19 mouse cellular contexts compared by ENCODE assay signal in the genomic region with DNA sequence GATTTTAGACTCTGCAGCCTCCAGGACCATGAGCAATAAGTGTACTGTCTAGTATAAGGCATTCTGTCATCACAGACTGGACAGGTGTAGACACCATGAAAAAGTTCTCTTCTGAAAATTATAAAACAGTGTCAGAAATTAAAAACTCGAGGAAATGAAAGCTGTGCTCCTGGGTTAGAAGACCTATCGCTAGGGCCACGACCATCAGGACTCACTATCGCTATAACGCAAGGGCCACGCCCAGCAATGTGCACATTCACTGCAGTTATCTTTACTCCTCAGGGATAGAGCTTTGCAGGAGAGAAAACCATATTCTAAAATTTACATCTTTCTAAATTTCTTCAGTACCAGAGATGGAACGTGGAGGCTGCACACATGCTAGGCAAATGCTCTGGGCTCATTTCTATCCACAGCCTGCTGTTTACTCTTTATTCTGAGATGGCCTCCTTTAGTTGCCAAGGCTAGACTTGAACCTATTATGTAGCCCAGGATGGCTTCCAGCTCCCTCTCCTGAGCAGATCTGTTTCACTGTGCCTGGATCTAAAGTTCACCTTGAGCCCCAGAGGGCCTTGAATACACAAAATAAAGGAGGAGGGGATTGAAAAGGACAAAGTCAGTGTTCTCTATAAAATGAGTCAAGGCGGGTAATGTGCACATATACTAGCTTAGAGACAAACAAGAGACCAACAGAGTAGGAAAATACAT.
DNase-seq lines count a peak whose midpoint lies in the region; ATAC-seq lines count a peak whose summit lies in the region.
"Had no signal": no experiment of that assay in that cellular context is flagged by ENCODE, and none has a peak within 500 bp of the region (broad histone marks: within the 10 kb centered on the region; RNA-seq: fewer than 3 reads in every experiment).

No protein-coding gene starts in this region.

- H3K4me1 ChIP-seq in erythroblast, embryonic 14.5 days (ENCODE audit: control insufficient read depth) = peaks cover 64% of the 10 kb centered on the region
- peaks cover 49% of the 10 kb centered on the region for H3K4me1 ChIP-seq in liver, embryonic 15.5 days (replicated peaks)
- no peaks in the 10 kb centered on the region for H3K4me1 ChIP-seq in midbrain, embryonic 11.5 days (ENCODE audit: control insufficient read depth, insufficient read depth, low read length)
- H3K4me1 ChIP-seq: limb, embryonic 15.5 days had no signal

- ATAC-seq in liver, embryonic 15.5 days (ENCODE audit: insufficient read depth) = peak; percentile 97
- ATAC-seq in midbrain, embryonic 11.5 days (ENCODE audit: low FRiP score) = no peak
- ATAC-seq: CD4-positive, CD25-positive, alpha-beta regulatory T cell, adult 4 months; lung, postnatal 0 days had no signal

- peak overlapping the region; percentile 85 for H3K27ac ChIP-seq in liver, embryonic 15.5 days (replicated peaks)
- no peak overlapping the region for H3K27ac ChIP-seq in midbrain, embryonic 11.5 days (ENCODE audit: low read depth, low read length)
- H3K27ac ChIP-seq: forebrain, embryonic 12.5 days; heart, embryonic 13.5 days; hindbrain, embryonic 13.5 days; limb, embryonic 15.5 days had no signal

- 27% methylated on average over 8 of the region's 8 CpGs for WGBS in liver, embryonic 15.5 days (ENCODE audit: insufficient replicate concordance)
- 96% methylated on average over 8 of the region's 8 CpGs for WGBS in midbrain, embryonic 11.5 days

- H3K9ac ChIP-seq in liver, embryonic 15.5 days = no peak overlapping the region
- no peak overlapping the region for H3K9ac ChIP-seq in midbrain, embryonic 11.5 days (ENCODE audit: low read length)
- H3K9ac ChIP-seq: forebrain, embryonic 12.5 days; heart, embryonic 13.5 days; hindbrain, embryonic 13.5 days; limb, embryonic 15.5 days had no signal

- peak overlapping the region; percentile 63 for H3K4me2 ChIP-seq in liver, embryonic 15.5 days
- no peak overlapping the region for H3K4me2 ChIP-seq in midbrain, embryonic 11.5 days
- H3K4me2 ChIP-seq: forebrain, embryonic 12.5 days; heart, embryonic 13.5 days; hindbrain, embryonic 13.5 days; limb, embryonic 15.5 days had no signal

- peaks cover 37% of the 10 kb centered on the region for H3K36me3 ChIP-seq in erythroblast, embryonic 14.5 days (ENCODE audit: control insufficient read depth)
- peaks cover 17% of the 10 kb centered on the region for H3K36me3 ChIP-seq in liver, embryonic 15.5 days (replicated peaks)
- H3K36me3 ChIP-seq in midbrain, embryonic 11.5 days (ENCODE audit: control insufficient read depth, insufficient read depth, low read length) = no peaks in the 10 kb centered on the region

- no peaks in the 10 kb centered on the region for H3K9me3 ChIP-seq in erythroblast, embryonic 14.5 days (ENCODE audit: control insufficient read depth, low read length)
- H3K9me3 ChIP-seq in liver, embryonic 15.5 days (replicated peaks) = no peaks in the 10 kb centered on the region
- H3K9me3 ChIP-seq in midbrain, embryonic 11.5 days (ENCODE audit: control insufficient read depth, low read length) = no peaks in the 10 kb centered on the region
- H3K9me3 ChIP-seq: forebrain, embryonic 12.5 days; heart, embryonic 13.5 days; hindbrain, embryonic 13.5 days; limb, embryonic 15.5 days had no signal

- H3K27me3 ChIP-seq in erythroblast, embryonic 14.5 days (ENCODE audit: control insufficient read depth) = no peaks in the 10 kb centered on the region
- H3K27me3 ChIP-seq in liver, embryonic 15.5 days = no peaks in the 10 kb centered on the region
- H3K27me3 ChIP-seq in midbrain, embryonic 11.5 days (ENCODE audit: control insufficient read depth, insufficient read depth, low read length) = no peaks in the 10 kb centered on the region
- H3K27me3 ChIP-seq: forebrain, embryonic 12.5 days; heart, embryonic 13.5 days; hindbrain, embryonic 13.5 days; limb, embryonic 15.5 days had no signal

- peak overlapping the region; percentile 38 for H3K4me3 ChIP-seq in erythroblast, embryonic 14.5 days (replicated peaks)
- H3K4me3 ChIP-seq in liver, embryonic 15.5 days (replicated peaks) = peak overlapping the region; percentile 14; the same call in 1 of the 2 replicates
- H3K4me3 ChIP-seq in midbrain, embryonic 11.5 days (ENCODE audit: low read depth, low read length) = no peak overlapping the region
- H3K4me3 ChIP-seq: forebrain, embryonic 12.5 days; heart, embryonic 13.5 days; hindbrain, embryonic 13.5 days; limb, embryonic 15.5 days had no signal

- DNase-seq in spleen, adult 12 weeks (ENCODE audit: low spot score) = peak; percentile 68
- no peak for DNase-seq in spleen, adult 18-20 months
- peak; percentile 60 to 83 for DNase-seq in spleen, postnatal 36 days (ENCODE audit: low spot score in 2 of 2)
- DNase-seq in midbrain, embryonic 11.5 days (ENCODE audit: low spot score, missing footprints) = no peak
- DNase-seq in kidney, postnatal 10 days = no peak
- no peak for DNase-seq in left cerebral cortex, adult 9 months (ENCODE audit: low spot score in 2 of 2)
- DNase-seq: cerebellum, postnatal 10 days; embryo, embryonic 11 days; heart, adult 11 months; right cerebral cortex, postnatal 14 days; thymus, adult 2 months had no signal

Comparison
In these comparisons a context has a peak if more than half of its experiments do, and no peak if none do; other contexts are left out.
1. DNase-seq: peak in spleen, adult 12 weeks (single experiment) and spleen, postnatal 36 days (2 of 2); none in spleen, adult 18-20 months (0 of 2), midbrain, embryonic 11.5 days (single experiment), kidney, postnatal 10 days (single experiment) and left cerebral cortex, adult 9 months (0 of 2).